Mouse (Mus musculus) lung, postnatal 10 days (tissue): ENCODE results near the gene Tmem232.
"Not testable (repeated sequence)": the region's sequence is repeated elsewhere in the genome, so short reads cannot be mapped to it uniquely, and the experiment has no call there.

ENCODE experiments used
- DNase-seq: peaks from one replicate; pipeline ENCODE4 v3.0.0; 2021

Tmem232 gene

GRCm38 (mm10) chr17:65540441-65541272, at the start of gene Tmem232:
Tmem232 (minus strand) TSS chr17:65540782.
- peak; percentile 59 for DNase-seq

DNA sequence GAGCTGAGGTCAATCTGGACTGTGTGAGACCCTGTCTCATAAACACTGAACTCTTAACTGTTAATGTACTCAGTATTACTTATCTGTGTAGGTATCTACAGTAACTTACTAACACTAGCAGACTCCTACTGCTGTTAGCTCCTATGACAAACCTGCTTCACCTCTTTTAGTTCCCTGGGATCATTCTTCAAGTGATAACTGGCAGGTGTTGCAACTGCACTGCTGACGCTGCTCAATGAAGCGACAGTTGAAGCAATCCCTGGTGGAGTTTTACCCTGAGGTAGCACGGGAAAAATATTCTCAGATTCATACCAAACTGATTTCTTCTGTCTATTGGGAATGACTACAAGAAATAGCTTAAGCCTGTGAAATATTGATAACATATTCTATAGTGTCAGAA, 46.3 kb upstream of the Tmem232 start:
- DNase-seq, result no peak

DNA sequence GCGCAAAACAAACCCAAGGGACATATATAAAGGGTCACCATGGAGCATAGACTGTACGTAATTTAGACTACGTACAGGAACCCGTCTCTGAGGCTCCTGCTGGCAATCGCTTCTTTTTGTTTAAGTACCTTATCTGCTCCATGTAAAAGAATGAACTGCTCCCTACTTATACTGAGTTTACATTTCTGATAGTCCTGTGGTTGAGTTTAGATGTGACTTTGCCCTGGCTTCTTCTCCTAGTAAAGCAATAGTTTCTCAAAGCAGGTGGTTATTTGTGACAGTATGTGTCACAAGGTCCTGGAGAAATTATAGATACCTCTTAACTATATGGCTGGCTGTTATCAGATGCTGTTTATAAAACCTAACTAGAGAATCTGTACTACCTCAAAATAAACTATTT, 40.9 kb upstream of the Tmem232 start:
- DNase-seq, result no peak

- no peak for DNase-seq
Observed at GRCm38 (mm10) chr17:65579766-65580165, 39.2 kb upstream of the Tmem232 start.

DNA sequence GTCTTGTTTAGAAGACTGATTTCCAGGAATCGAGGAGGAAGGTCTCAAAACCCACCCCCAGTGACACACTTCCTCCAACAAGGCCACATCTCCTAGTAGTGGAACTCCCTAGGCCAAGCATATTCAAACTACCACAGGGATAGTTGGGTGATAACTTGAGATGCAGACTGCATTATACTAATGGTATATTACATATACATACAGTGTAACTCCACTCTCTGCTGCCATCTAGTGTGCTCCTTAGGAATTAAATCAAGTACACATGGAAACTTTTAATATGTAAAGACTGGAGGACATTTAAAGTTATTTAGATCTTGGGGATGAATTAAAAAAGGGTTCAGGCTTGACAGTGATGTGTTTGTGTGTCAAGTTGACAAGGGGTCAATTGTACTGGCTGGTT, 34.8 kb upstream of the Tmem232 start:
- no peak for DNase-seq

DNA sequence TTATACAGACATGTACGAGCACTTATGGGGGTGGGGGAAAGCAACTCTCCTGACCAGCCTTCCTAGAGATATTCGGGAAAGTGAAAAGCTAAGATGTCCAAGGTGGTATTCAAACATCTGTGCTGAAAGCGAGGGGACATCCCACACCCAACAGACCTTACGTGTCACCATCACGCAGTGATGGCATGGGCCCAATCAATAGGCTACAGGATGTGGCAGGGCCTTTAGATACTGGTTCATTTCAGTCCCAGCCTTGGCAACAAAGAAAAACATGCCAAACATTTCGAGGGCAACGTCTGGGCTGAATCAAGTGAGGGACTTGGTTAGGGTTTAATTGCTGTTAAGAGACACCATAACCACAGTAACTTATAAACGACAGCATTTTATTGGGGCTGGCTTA, 34.3 kb upstream of the Tmem232 start:
- DNase-seq, result no peak

DNA sequence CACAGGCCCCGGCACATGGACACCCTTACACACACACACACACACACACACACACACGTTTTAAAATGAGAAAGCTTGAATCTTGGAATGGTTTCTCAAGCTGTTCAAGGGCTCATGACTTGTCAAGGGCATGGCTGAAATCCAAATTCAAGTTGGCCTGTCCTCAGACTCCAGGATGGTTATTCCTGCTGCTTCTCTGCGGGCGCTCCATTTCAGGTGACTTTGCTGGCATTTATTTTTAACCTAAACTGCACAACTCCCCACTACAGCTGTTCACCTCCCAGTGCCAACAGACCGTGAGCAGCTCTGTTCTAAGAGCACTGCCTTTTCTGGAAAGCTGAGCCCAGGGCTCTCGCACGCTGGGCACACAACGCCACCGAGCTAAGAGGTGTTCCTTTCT, 31.3 kb upstream of the Tmem232 start:
- peak; percentile 29 for DNase-seq

DNA sequence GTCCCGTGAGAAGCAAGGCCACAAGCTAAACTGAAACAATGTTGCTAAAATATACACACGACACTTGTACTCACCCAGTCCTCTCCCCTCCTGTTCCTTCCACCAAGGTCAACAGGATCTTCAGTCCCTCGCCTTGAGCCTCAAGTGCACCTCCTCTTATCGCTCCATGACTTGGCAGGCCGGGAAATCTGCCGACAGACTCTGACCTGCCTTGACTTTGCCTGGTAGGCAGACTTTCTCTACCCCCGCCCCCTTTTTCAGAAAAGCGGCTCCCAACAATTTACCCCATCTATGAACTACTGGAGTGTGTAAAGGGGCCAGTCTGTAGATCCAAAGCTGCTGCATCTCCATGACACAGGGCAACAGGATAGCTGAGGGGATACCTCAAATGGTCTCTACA, 30.9 kb upstream of the Tmem232 start:
- peak; percentile 42 for DNase-seq

- DNase-seq, result no peak
Observed at GRCm38 (mm10) chr17:65564189-65564588, 23.6 kb upstream of the Tmem232 start.

- DNase-seq, result peak; percentile 41
Observed at GRCm38 (mm10) chr17:65563345-65563744, 22.8 kb upstream of the Tmem232 start.

GRCm38 (mm10) chr17:65562761-65563160, 22.2 kb upstream of the Tmem232 start:
- DNase-seq, result peak; percentile 79

GRCm38 (mm10) chr17:65561361-65562015, 20.9 kb upstream of the Tmem232 start:
- DNase-seq, result no peak

- peak; percentile 41 for DNase-seq
Observed at GRCm38 (mm10) chr17:65559273-65559672, 18.7 kb upstream of the Tmem232 start.

- DNase-seq, result no peak
Observed at GRCm38 (mm10) chr17:65558788-65559187, 18.2 kb upstream of the Tmem232 start.

DNA sequence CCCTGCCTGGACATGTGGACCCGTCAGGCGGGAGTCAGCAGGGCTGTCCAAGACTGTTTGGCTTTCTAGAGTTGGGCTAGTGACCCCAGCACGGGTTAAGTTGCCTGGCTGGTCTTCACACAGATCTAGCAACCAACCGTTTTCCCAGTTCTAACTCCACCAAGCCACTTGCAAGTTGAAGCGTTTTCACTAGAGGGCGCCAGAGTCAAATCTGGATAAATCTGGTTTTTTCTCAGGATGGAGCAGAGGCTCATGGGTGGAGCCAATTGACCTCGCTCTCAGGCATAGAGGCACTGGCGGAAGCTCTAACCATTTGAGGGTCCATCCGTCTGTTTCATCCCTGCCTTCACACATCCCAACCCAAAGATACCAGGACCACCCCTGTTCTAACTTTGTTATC, 17.6 kb upstream of the Tmem232 start:
- DNase-seq, result peak; percentile 86

DNA sequence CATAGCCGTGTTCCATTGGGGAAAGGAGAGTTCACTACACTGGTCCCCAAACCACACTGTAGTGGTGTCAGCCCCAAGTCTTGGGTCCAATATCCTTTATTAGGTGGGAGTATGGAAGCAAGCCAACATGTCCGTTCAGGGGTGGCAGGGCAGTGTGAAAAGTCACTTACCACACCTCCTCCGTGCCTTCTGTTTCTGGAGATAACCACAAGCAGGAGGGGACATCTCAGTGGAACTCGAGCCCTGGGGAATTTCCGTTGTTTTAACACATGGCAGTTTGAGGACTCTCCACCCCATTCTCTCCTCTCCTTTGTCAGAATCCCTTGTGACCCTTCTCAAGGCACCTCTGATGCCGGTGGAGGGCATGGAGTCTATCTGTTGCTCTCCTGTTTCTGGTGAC, 16.6 kb upstream of the Tmem232 start:
- no peak for DNase-seq

- DNase-seq, result no peak
Observed at GRCm38 (mm10) chr17:65556798-65557197, 16.2 kb upstream of the Tmem232 start.

GRCm38 (mm10) chr17:65552426-65552997, 11.9 kb upstream of the Tmem232 start:
- DNase-seq, result no peak

DNA sequence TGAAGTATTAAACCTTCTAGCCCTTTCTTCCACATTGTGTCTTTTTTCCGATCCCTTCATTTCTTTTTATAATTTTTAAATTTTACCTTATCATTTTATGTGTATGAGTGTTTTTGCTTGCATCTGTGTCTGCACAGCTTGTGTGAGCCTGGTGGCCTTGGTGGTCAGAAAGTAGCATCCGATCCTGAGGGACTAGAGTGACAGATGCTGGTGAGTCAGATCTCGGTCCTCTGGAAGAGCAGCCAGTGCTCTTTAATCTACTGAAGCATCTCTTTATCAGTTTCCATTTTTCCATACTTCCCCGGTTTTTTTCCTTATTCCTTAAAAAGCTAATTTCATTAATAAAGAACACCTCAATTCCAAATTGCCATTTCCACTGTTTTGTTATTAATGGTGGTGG, 9.8 kb upstream of the Tmem232 start:
- DNase-seq, result no peak

- no peak for DNase-seq
Observed at GRCm38 (mm10) chr17:65548698-65549365, 8.2 kb upstream of the Tmem232 start.

DNA sequence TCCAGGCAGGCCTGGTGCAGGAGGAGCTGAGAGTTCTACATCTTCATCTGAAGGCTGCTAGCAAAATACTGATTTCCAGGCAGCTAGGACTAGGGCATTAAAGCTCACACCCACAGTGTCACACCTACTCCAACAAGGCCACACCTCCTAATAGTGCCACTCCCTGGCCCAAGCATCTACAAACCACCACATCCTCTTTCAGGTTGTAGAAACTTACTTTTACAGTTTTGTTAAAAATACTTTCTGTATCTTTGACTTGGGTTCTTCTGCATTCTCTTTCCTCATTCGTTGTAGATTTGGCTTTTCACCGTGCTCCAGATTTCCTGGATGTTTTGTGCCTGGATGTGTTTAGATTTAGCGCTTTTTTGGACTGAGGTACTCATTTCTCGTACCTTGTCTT, 5.6 kb upstream of the Tmem232 start:
- not testable (repeated sequence) for DNase-seq

GRCm38 (mm10) chr17:65536156-65536555, 4.4 kb downstream of the Tmem232 start:
- DNase-seq, result peak; percentile 58

DNA sequence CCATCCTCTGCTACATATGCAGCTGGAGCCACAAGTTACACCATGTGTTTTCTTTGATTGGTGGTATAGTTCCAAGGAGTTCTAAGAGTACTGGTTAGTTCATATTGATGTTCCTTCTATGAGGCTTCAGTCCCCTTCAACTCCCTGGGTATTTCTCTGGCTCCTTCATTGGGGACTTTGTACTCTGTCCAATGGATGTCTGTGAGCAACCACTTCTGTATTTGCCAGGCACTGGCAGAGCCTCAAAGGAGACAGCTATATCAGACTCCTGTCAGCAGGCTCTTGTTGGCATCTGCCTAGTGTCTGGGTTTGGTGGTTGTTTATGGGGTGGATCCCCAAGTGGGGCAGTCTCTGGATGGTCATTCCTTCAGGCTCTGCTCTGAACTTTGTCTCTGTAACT, 8.2 kb downstream of the Tmem232 start:
- not testable (repeated sequence) for DNase-seq

- no peak for DNase-seq
Observed at GRCm38 (mm10) chr17:65527529-65527928, 13.1 kb downstream of the Tmem232 start.
